Mouse (Mus musculus): Measurements from ENCODE around the gene Cyp2u1. TPM values are rescaled to one million over a fixed set of nuclear protein-coding genes. Genes with fewer than 3 reads are reported as not detected.
A peak's percentile ranks its signal among the peaks of the same experiment; 100 is the strongest.
"Not testable (repeated sequence)": the region's sequence is repeated elsewhere in the genome, so short reads cannot be mapped to it uniquely, and the experiment has no call there.

Gene Cyp2u1
- polyA plus RNA-seq, 1 experiment from 2014 or later, result 1.4 TPM

GRCm38 (mm10) chr3:131339280-131339679 lies 36.3 kb upstream of the Cyp2u1 start:
- Histone ChIP-seq H3K27ac (replicated peaks; ENCODE audit: low read depth, low read length) (no peak overlapping the region), H3K9me3 (replicated peaks; ENCODE audit: control insufficient read depth, low read length) (no peaks in the 10 kb centered on the region), H3K4me3 (ENCODE audit: low read depth, low read length) (no peak overlapping the region), H3K4me1 (ENCODE audit: control insufficient read depth, insufficient read depth, low read length) (0 out of 2 replicates have a peak, but pooled peaks cover 3% of the 10 kb centered on the region), H3K9ac (replicated peaks; ENCODE audit: low read length) (no peak overlapping the region), H3K27me3 (ENCODE audit: control insufficient read depth, insufficient read depth, low read length) (no peaks in the 10 kb centered on the region), H3K4me2 (ENCODE audit: low read depth, low read length) (no peak overlapping the region), H3K36me3 (replicated peaks; ENCODE audit: control insufficient read depth, insufficient read depth, low read depth, low read length) (no peaks in the 10 kb centered on the region)
- 82% methylated on average over 4 of the region's 4 CpGs for WGBS
- no peak for ATAC-seq (replicated peaks; ENCODE audit: insufficient number of reproducible peaks, low FRiP score, low TSS enrichment, low read depth)
- DNase-seq (ENCODE audit: low spot score), result no peak

GRCm38 (mm10) chr3:131337749-131338148 lies 34.7 kb upstream of the Cyp2u1 start:
- H3K27ac ChIP-seq (replicated peaks; ENCODE audit: low read depth, low read length); ATAC-seq (replicated peaks; ENCODE audit: insufficient number of reproducible peaks, low FRiP score, low TSS enrichment, low read depth); H3K4me3 ChIP-seq (ENCODE audit: low read depth, low read length); H3K4me2 ChIP-seq (ENCODE audit: low read depth, low read length); H3K27me3 ChIP-seq (ENCODE audit: control insufficient read depth, insufficient read depth, low read length); H3K36me3 ChIP-seq (replicated peaks; ENCODE audit: control insufficient read depth, insufficient read depth, low read depth, low read length); DNase-seq (ENCODE audit: low spot score); H3K4me1 ChIP-seq (ENCODE audit: control insufficient read depth, insufficient read depth, low read length); H3K9me3 ChIP-seq (replicated peaks; ENCODE audit: control insufficient read depth, low read length); H3K9ac ChIP-seq (replicated peaks; ENCODE audit: low read length): not testable (repeated sequence)
- 93% methylated on average over 7 of the region's 7 CpGs for WGBS

- Histone ChIP-seq H3K4me3 (ENCODE audit: low read depth, low read length) (no peak overlapping the region), H3K4me1 (ENCODE audit: control insufficient read depth, insufficient read depth, low read length) (0 out of 2 replicates have a peak, but pooled peaks cover 3% of the 10 kb centered on the region), H3K27me3 (ENCODE audit: control insufficient read depth, insufficient read depth, low read length) (no peaks in the 10 kb centered on the region), H3K36me3 (replicated peaks; ENCODE audit: control insufficient read depth, insufficient read depth, low read depth, low read length) (no peaks in the 10 kb centered on the region), H3K27ac (replicated peaks; ENCODE audit: low read depth, low read length) (no peak overlapping the region), H3K9me3 (replicated peaks; ENCODE audit: control insufficient read depth, low read length) (no peaks in the 10 kb centered on the region), H3K4me2 (ENCODE audit: low read depth, low read length) (no peak overlapping the region), H3K9ac (replicated peaks; ENCODE audit: low read length) (no peak overlapping the region)
- WGBS, result 78% methylated on average over 8 of the region's 8 CpGs
- DNase-seq (ENCODE audit: low spot score), result no peak
- ATAC-seq (replicated peaks; ENCODE audit: insufficient number of reproducible peaks, low FRiP score, low TSS enrichment, low read depth), result no peak
These were observed 33.6 kb upstream of the Cyp2u1 start for GRCm38 (mm10) chr3:131336629-131337028.

GRCm38 (mm10) chr3:131335117-131335547 lies 32.1 kb upstream of the Cyp2u1 start:
- Histone ChIP-seq H3K4me2 (ENCODE audit: low read depth, low read length) (no peak overlapping the region; the same call in 1 of the 2 replicates), H3K4me1 (ENCODE audit: control insufficient read depth, insufficient read depth, low read length) (0 out of 2 replicates have a peak, but pooled peaks cover 3% of the 10 kb centered on the region), H3K9me3 (replicated peaks; ENCODE audit: control insufficient read depth, low read length) (no peaks in the 10 kb centered on the region), H3K9ac (replicated peaks; ENCODE audit: low read length) (no peak overlapping the region), H3K27ac (replicated peaks; ENCODE audit: low read depth, low read length) (no peak overlapping the region), H3K4me3 (ENCODE audit: low read depth, low read length) (no peak overlapping the region), H3K27me3 (ENCODE audit: control insufficient read depth, insufficient read depth, low read length) (no peaks in the 10 kb centered on the region), H3K36me3 (replicated peaks; ENCODE audit: control insufficient read depth, insufficient read depth, low read depth, low read length) (no peaks in the 10 kb centered on the region)
- ATAC-seq (replicated peaks; ENCODE audit: insufficient number of reproducible peaks, low FRiP score, low TSS enrichment, low read depth) (no peak), DNase-seq (ENCODE audit: low spot score) (peak; percentile 17)
- 72% methylated on average over 8 of the region's 8 CpGs for WGBS

GRCm38 (mm10) chr3:131327189-131327588 lies 24.2 kb upstream of the Cyp2u1 start:
- H3K27me3 ChIP-seq (ENCODE audit: control insufficient read depth, insufficient read depth, low read length), result no peaks in the 10 kb centered on the region
- H3K4me3 ChIP-seq (ENCODE audit: low read depth, low read length), result no peak overlapping the region
- H3K9ac ChIP-seq (replicated peaks; ENCODE audit: low read length), result no peak overlapping the region
- no peak overlapping the region for H3K27ac ChIP-seq (replicated peaks; ENCODE audit: low read depth, low read length)
- WGBS, result 77% methylated on average over 7 of the region's 7 CpGs
- H3K4me1 ChIP-seq (ENCODE audit: control insufficient read depth, insufficient read depth, low read length), result no peaks in the 10 kb centered on the region
- H3K36me3 ChIP-seq (replicated peaks; ENCODE audit: control insufficient read depth, insufficient read depth, low read depth, low read length), result no peaks in the 10 kb centered on the region
- no peak for ATAC-seq (replicated peaks; ENCODE audit: insufficient number of reproducible peaks, low FRiP score, low TSS enrichment, low read depth)
- H3K4me2 ChIP-seq (ENCODE audit: low read depth, low read length), result no peak overlapping the region
- no peak for DNase-seq (ENCODE audit: low spot score)
- no peaks in the 10 kb centered on the region for H3K9me3 ChIP-seq (replicated peaks; ENCODE audit: control insufficient read depth, low read length)

GRCm38 (mm10) chr3:131326637-131327036 lies 23.6 kb upstream of the Cyp2u1 start:
- Histone ChIP-seq H3K9ac (replicated peaks; ENCODE audit: low read length) (no peak overlapping the region), H3K27ac (replicated peaks; ENCODE audit: low read depth, low read length) (no peak overlapping the region), H3K27me3 (ENCODE audit: control insufficient read depth, insufficient read depth, low read length) (no peaks in the 10 kb centered on the region), H3K4me1 (ENCODE audit: control insufficient read depth, insufficient read depth, low read length) (no peaks in the 10 kb centered on the region), H3K36me3 (replicated peaks; ENCODE audit: control insufficient read depth, insufficient read depth, low read depth, low read length) (no peaks in the 10 kb centered on the region), H3K9me3 (replicated peaks; ENCODE audit: control insufficient read depth, low read length) (no peaks in the 10 kb centered on the region), H3K4me3 (ENCODE audit: low read depth, low read length) (no peak overlapping the region), H3K4me2 (ENCODE audit: low read depth, low read length) (no peak overlapping the region)
- DNase-seq (ENCODE audit: low spot score) (no peak), ATAC-seq (replicated peaks; ENCODE audit: insufficient number of reproducible peaks, low FRiP score, low TSS enrichment, low read depth) (no peak)
- WGBS, result 93% methylated on average over 4 of the region's 4 CpGs

- H3K4me2 ChIP-seq (ENCODE audit: low read depth, low read length), result no peak overlapping the region
- H3K27ac ChIP-seq (replicated peaks; ENCODE audit: low read depth, low read length), result no peak overlapping the region
- no peak for ATAC-seq (replicated peaks; ENCODE audit: insufficient number of reproducible peaks, low FRiP score, low TSS enrichment, low read depth)
- no peaks in the 10 kb centered on the region for H3K36me3 ChIP-seq (replicated peaks; ENCODE audit: control insufficient read depth, insufficient read depth, low read depth, low read length)
- H3K27me3 ChIP-seq (ENCODE audit: control insufficient read depth, insufficient read depth, low read length), result no peaks in the 10 kb centered on the region
- WGBS, result 72% methylated on average over 14 of the region's 14 CpGs
- no peak for DNase-seq (ENCODE audit: low spot score)
- H3K4me3 ChIP-seq (ENCODE audit: low read depth, low read length), result no peak overlapping the region
- no peaks in the 10 kb centered on the region for H3K9me3 ChIP-seq (replicated peaks; ENCODE audit: control insufficient read depth, low read length)
- H3K9ac ChIP-seq (replicated peaks; ENCODE audit: low read length), result no peak overlapping the region
- no peaks in the 10 kb centered on the region for H3K4me1 ChIP-seq (ENCODE audit: control insufficient read depth, insufficient read depth, low read length)
These were observed 19.2 kb upstream of the Cyp2u1 start for GRCm38 (mm10) chr3:131322081-131322815.

- Histone ChIP-seq H3K9me3 (replicated peaks; ENCODE audit: control insufficient read depth, low read length) (no peaks in the 10 kb centered on the region), H3K9ac (replicated peaks; ENCODE audit: low read length) (no peak overlapping the region), H3K27ac (replicated peaks; ENCODE audit: low read depth, low read length) (no peak overlapping the region), H3K4me1 (ENCODE audit: control insufficient read depth, insufficient read depth, low read length) (no peaks in the 10 kb centered on the region), H3K27me3 (ENCODE audit: control insufficient read depth, insufficient read depth, low read length) (no peaks in the 10 kb centered on the region), H3K4me3 (ENCODE audit: low read depth, low read length) (no peak overlapping the region), H3K36me3 (replicated peaks; ENCODE audit: control insufficient read depth, insufficient read depth, low read depth, low read length) (no peaks in the 10 kb centered on the region), H3K4me2 (ENCODE audit: low read depth, low read length) (no peak overlapping the region)
- DNase-seq (ENCODE audit: low spot score) (peak; percentile 88), ATAC-seq (replicated peaks; ENCODE audit: insufficient number of reproducible peaks, low FRiP score, low TSS enrichment, low read depth) (no peak)
- WGBS, result 5% methylated on average over 3 of the region's 3 CpGs
These were observed 17.2 kb upstream of the Cyp2u1 start for GRCm38 (mm10) chr3:131320184-131320583.

Measured in embryonic facial prominence, embryonic 11.5 days (tissue).